Mouse (Mus musculus) left cerebral cortex, adult 18-20 months (tissue): Measurements from ENCODE around the gene Rapgef3. TPM values are rescaled to one million over a fixed set of nuclear protein-coding genes. Genes with fewer than 3 reads are reported as not detected.

ENCODE experiments used
- DNase-seq, 2 experiments: peaks; one replicate each; pipeline ENCODE4 v3.0.0; 2021 to 2022; ENCODE audit warnings: low spot score in 2 of 2, mixed read lengths in 1 of 2
- long read RNA-seq, 2 experiments: library from polyadenylated mRNA; stranded (forward); transcript quantifications; one replicate each; pipeline ENCODE4 v2.0.0; 2021
- total RNA-seq, 2 experiments: library from RNA; stranded (reverse); gene quantifications; 2 replicates each; pipeline ENCODE4 v1.2.3; 2021

Gene Rapgef3
- 10 to 100 TPM; 42.6 to 44.7 TPM for total RNA-seq
- long read RNA-seq, experiment 1, full-length matches to known transcripts: 22 of 42 reads
- long read RNA-seq, experiment 1, partial matches to known transcripts: 4 of 42 reads
- long read RNA-seq, experiment 1, other reads (novel, unspliced or antisense): 16 of 42 reads
- long read RNA-seq, experiment 2, full-length matches to known transcripts: 16 of 22 reads
- long read RNA-seq, experiment 2, partial matches to known transcripts: 2 of 22 reads
- long read RNA-seq, experiment 2, other reads (novel, unspliced or antisense): 4 of 22 reads

DNA sequence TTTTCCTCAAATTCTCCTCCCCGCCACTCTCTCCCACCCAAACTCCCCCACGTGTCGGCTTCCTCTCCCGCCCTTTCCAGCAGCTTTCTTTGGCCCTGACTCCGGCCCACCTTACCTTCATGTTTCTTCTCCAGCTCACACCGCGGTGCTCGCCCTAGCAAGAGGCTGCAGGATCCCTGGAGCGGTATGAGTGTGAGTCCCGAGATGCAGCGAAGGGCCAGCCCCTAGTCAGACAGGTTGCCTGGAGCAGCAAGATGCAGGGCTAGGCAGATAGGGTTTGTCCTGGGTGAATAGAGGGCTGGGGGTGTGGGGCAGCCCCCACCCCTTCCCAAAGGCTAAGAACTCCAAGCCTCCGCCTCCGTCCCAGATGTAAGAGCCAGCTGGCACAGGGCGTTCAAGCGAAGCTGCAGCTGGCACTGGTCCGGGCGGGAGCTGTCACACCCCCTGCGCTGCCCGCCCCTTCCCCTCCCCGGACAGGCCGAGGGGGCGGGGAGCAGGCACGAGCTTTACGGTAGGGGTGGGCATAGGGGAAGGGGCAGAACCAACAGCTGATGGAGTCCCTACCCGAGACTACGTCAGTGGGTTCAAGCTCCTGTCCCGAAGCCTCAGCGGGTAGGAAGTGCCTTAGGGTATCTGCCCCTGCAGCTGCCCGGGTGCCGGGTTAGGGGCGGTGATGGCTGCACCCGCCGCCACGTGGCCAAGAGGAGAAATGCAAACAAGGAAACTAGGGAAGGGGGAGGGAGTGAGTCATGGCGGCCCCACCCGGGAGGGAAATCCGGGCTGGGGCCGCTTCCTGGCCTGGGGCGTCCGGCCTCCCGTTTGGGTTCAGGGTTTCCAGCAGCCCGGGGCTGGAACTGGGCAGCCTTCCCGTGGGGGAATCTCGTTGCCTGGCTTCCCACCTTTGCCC is at the start of gene Rapgef3:
Gene Rapgef3 (minus strand): TSS at position 693 of the 907 bp plus-strand sequence.
- DNase-seq: peak; percentile 64 to 74

DNA sequence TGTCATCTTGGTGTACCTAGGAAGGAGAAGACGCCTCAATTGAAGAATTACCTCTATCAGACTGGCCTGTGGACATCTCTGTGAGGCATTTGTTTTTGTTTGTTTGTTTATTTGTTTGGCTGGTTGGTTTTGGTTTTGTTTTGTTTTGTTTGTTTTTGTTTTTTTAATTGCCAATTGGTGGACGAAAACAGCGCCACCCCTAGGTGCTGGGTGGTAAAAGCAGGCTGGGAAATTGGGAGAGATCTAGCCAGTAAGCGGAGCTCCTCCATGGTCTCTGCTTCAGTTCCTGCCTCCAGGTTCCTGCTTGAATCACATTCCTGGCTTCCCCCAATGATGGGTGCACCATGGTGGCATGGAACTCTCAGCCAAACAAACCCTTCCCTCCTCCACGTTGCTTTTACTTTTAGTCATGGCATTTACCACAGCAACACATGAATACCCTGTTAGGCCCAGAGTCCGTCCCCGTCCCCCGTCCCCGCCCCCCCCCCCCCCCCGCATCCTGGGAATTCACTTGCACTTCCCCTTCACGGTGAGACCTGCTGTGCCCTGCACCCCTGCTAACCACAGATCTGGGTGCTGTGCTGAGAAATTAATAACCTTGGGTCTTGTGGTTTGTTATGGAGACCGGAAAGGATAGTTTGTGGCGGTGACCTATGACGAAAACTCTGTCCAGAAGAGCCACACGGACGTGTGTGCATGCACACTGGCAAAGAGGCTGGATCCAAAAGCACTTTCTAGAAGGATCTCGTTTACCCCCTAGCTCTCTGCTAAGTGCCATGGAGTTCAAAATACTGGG is 48.6 kb upstream of the Rapgef3 start:
- no peak for DNase-seq

DNA sequence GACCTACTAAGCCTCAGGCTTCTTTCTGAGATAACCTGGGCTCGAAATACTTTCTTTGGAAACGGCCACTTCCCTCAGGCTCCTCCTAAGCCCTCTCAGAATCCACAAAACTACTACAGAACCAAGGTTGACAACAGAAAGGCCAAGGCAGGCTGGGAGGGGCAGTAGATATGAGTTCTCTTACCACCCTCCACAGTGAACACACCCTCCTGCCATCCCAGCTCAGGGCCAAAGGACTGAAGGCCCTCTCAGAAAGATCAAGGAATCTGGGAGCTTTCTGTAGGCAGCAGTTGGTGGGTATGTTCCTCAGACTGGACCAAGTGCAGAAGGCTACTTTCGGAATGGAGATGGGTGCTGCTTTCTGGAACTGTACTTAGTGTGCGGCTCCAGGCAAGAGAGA is 47.5 kb upstream of the Rapgef3 start:
- DNase-seq: no peak

DNA sequence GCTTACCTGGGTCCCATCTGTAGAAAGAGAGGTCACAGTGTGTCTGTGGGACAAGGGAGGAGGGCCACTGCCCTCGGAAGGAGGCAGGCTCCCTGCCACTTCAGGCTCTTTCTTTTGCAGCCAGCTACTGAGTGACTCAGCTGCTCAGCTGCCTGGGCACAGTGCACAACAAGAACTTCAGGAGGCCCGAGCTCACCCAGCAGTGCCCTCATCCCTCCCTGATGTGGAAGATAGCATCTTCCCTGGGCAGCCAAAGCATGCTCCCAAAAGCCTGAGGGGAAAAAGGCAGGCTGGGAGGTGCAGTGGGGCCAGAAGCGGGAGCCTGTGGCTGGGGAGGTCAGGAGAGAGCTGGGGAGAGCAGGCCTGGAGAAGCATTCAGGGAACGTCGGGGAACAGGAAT is 46.9 kb upstream of the Rapgef3 start:
- DNase-seq: no peak

DNA sequence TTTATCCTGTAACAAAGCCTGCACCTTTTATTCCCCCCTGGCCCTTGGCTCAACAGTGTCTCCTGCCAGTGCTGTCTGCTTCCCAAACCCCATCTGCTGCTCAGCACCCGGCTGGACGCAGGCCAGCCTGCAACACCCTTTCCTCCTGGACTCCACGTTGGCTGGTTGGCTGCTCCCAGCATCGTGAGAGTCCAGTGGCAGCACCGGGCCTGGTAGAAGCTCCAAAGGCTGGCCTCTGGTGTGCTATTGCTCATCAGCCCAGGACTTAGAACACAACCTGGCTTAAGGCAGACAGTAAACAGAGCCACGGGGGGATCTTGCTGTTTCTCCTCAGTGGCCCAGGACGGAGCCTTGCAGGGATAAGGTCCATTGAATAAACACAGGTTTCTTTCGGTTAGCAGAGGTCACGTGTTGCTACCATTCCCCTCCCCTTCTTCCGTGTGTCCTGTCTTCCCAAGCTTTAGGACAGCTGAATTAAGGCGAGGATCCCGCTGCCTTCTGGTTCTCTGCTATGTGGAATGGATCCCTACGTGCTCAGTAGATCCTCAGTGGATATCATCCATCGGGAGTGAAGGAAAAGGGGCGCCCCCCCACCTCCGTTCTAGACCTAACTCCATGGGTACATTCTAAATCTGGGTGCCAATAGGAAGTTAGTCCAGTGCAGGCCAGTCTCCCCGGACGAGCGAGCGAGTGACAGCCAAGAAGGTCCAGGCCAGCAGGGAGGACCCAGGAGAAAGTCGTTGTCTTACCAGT is 45.9 kb upstream of the Rapgef3 start:
- DNase-seq: no peak

DNA sequence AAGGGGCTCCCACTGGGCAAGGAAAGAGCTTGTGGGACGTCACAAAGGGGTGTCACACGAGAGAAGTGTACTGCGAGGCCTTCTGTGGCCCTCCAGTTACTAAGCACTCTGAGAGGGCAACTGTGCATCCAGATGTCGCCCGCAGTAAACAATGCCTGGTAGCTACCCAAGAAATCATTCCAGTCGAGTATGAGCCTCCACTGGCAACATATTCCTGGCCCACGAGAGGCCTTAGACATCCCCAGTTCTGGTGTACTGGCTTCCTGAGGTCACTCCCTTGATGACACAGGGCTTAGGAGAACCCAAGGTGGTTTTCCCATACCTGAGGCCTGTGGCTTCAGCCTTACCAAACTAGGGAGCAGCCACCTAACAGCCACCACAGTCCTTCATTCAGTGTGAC is 45.1 kb upstream of the Rapgef3 start:
- DNase-seq: no peak

DNA sequence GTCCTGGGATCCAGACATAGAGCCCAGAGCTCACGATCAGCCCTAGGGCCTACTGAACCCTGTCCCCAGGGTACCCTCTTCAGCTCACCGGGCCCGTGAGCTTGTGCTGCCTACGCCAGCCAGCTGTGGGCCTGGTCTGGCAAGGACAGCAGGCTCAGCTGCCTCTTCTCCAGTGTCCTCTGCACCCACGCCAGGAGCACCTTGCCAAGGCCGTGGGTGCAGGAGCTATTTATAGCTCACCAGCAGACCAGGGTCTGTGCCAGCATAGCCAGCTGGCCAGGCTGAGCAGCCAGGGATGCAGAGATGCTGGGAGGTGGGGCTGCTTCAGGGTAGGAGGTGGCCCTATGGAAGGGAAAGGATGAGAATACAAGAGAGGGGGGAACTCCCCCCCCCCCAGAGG is 44.4 kb upstream of the Rapgef3 start:
- DNase-seq: peak; percentile 86 to 93

DNA sequence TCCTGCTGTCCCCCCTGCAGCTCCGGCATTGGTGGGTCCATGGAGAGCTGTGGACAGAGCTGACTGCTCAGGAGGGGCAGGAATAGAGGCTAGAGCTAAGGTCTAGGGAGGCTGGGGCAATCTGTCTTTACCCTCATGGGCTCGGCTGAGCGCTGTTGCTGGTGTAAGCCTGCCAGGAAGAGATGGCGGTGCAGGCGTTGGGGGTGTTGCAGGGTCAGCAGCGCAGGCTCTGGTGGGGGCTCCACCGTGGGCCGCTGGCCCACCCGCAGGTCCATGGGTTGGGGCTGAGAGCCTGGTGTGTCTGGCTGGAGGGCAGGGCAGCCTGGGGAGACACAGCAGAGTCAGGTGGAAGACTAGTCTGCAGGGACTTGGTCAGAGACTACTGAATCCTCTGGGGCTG is 43.5 kb upstream of the Rapgef3 start:
- DNase-seq: no peak

DNA sequence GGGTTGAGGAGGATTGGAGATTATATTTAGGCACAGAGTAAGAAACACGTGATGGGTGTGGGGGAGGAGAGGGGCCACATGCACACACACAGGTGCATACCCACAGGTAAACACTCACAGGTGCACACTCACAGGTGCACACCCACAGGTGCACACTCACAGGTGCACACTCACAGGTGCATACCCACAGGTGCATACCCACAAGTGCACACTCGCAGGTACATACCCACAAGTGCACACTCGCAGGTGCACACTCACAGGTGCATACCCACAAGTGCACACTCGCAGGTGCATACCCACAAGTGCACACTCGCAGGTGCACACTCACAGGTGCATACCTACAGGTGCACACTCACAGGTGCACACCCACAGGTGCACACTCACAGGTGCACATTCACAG is 42.6 kb upstream of the Rapgef3 start:
- DNase-seq: no peak

DNA sequence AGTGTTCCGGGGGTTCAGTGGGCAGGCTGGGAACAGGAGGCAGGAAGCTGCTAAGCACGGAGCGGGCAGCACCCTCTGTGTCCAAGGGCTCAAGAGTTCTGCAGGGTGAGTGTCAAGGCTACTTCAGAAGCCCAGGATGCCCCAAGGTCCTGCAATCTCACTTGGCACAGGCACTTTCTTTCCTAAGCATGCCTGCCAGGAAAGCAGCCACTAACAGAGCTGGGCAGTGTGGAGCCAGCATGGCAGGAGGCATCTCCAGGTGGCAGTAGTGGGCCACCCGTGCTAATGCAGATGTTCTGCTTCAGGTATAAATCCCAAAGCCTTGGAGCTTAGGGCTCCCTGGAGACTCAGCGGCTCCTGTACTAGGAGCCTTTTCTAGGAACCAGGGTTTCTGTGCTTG is 42.2 kb upstream of the Rapgef3 start:
- no peak for DNase-seq

DNA sequence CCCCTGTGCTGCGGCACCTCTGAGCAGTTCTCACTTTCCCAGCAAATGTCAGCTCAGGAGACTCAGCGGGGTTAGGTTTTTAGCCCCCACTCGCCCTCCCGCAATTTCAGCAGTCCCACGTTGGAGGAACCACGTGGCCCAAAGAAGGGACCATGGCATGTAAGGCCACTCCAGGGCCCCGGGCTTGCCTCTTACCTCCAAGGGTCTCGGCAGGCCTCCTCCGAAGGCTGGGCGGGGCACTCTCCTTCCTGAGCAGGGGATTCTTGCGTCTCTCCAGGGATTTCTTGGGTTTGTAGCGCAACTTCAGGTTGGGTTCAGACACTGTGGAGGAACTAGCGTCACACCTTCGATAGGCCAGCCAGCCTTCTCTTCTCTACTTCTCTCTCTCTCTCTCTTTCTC is 41.4 kb upstream of the Rapgef3 start:
- DNase-seq: no peak

DNA sequence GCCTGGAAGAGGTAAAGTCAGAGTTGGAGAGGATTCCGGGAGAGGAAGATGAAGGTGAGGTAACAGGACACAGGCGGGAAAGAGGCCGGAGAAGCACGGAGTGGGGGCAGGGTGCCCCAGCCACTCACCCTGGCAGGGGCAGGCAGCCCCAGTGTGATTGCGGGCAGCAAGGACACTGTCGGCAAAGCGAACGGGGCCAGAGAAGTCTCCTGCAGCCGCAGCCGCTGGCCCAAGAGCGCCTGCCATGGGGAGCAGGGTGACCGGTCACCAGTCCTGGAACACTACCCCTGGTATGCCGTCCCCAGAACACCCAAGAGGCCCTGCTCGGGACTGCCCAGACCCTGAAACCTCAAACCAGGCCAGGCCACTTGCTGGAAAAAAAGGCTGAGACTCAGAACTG is 40.8 kb upstream of the Rapgef3 start:
- DNase-seq: no peak

DNA sequence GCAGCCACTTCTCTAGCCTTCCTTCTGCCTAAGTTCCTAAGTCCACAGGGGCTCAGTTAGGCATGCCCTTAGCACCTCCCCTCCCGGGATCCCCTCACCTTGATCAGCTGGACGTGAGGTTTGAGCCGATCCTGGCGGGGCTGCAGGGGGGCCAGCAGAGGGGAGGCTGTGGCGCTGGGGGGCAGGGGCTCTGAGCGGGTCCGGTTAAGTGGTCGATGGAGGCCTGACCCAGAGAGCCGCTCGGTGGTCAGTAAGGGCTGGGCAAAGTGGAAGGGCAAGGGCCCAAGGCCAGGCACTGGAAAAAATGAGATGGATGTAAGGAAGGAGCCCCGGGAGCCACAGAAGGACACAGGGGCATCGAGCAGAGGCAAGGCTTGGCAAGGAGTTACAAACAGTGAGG is 40.1 kb upstream of the Rapgef3 start:
- DNase-seq: no peak

DNA sequence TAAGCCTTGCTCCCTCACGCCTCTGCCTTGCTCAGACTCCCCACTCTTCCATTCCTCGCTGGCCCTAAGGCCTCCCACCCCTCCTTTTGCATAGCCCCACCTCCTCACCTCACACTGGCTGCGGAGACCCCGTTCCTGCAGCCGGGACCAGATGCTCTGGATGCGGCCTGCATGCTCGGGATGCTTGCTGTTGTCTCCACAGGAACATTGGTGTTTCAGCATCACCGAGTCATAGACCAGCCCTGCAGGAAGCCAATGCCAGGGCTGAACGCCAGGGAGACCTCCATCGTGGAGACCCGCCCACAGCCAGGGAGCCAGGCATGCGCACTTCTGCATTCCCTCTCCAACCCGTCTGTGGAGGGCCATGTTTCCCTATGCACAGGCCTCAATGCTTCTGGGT is 34.8 kb upstream of the Rapgef3 start:
- no peak for DNase-seq

DNA sequence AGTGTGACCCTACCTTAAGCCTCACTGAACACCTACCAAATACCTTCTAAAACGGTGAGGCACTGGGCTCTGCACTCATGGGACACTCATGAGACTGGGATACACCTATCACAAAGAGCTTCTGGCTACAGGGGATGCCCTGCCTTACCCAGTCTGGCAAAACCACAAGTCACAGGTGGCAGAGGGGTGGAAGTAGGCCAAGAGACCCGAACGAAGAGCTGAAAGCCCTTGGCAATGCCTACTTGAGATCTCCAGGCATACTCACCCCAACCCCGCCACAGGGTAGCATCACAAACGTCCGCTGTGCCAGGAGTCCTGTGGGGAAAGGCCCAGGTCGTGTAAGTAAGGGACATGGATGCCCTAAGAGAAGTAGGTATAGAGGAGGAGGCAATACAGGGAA is 34.0 kb upstream of the Rapgef3 start:
- no peak for DNase-seq

DNA sequence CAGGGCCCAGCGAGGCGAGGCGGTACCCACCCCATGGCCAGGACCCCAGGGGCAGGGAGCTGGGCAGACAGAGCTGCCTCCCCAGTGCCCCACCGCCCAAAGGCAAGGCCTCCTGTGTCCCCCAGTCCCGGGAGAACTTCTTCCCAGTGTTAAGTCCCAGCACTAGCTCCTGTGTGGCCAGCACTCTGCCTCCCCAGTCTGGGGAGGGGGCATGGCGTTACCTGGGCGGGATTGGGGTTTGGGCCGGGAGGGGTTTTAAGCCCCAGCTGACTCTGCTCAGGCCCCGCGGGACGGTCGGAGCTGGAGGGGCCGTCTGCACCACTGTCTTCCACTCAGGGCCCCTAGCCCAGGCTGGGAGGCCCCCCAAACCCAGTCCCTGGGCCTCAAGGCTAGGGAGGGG is 33.1 kb upstream of the Rapgef3 start:
- DNase-seq: no peak

DNA sequence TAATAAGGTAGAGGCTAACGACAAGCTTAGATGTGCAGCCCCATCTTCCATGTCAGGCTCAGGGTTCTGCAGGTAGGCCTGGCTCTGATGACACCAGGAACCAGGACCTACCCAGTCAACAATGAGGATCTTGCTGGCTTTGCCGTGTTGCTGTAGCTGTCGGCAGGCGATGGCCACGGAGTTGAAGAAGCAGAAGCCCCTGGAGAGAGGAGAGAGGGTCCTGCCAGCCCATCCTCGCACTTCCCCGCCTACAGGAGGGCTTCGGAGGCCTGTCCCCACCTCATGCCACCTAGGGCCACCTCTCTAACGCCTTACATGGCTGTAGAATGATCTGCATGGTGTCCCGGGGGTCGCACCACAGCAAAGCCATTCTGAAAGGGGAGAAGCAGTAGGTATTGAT is 31.7 kb upstream of the Rapgef3 start:
- DNase-seq: no peak

DNA sequence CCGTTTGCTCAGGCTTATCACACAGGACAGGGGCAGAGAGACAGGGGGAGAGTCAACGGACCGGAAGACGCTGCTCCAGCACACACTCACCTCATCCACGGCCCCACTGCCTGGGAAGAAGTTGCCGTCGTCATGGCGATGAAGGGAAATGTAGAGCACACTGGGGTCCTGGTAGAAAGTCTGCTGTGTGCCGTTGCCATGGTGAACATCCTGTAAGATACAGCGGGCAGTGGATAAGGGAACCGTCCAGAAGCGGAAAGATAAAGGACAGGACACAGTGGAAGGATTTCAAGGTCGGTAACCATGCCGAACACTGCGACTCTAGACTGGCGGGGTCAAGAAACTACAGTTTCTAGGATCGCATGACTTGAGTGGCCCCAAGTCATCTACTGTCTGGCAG is 30.4 kb upstream of the Rapgef3 start:
- DNase-seq: no peak

DNA sequence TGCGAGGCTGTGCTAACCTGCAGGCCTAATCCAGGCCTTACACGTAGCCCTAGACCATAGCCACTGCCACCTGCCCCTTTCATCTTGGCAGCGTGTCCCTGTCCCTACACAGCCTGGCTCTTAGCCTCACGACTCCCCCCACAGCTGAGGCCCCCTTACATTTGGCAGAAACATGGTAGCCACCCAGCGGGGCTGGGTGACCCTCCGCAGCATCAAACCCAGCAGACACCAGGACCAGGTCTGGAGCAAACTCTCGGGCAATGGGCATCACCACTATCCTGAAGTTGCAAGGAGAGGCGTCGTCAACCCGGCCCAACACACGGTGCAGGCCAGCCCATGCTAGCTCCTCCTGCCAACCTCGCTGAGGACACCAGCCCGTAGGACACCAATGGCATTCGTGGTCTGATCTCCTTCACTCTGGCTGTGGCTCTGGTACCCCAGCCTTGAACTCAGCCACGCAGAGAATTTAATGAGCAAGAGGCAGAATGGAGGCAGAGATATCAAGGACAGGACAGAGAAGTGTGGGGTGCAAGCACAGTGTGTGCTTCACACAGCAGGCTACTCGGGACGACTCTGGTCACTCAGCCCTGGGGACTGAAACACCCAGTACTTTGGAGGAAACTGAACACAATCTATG is 29.0 kb upstream of the Rapgef3 start:
- DNase-seq: no peak

DNA sequence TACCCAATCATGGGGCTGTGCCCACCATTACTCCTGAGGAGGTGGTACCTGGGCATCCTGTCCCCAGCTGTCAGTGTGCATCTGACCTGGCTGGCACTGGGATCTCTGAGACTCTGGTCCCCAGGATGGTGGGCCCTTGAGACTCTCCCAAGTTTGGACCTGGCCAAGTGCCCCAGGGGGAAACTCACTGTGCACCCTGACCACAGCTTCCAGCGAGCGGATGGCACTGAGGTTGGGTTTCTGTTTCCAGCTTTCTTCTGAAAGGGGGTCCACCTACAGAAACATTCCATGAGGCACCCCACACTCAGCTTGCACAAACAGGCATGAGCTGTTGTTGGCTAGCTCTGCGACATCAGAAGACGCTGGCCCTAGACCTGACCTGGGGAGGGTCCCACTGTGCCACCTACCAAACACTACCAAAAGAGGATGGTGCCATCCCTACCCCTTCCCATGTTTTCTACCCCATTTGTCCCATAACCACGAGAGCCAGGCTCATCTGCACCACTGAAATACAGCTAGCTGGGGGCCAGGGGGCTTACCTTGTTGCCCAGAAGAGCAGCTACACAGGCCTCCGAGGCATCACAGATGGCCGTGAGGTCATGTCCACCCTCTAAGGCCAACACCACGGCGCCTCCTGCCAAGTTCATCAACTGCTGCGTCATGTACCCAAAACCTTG is 27.9 kb upstream of the Rapgef3 start:
- no peak for DNase-seq
